Mouse (Mus musculus) lung, embryonic 14.5 days (tissue): Measurements from ENCODE around the gene Gabrr2. TPM values are rescaled to one million over a fixed set of nuclear protein-coding genes. Genes with fewer than 3 reads are reported as not detected.

ENCODE experiments used
- ATAC-seq: fragments of 200-750 bp; cut with Nextera tagmentation; 2 replicates; pipeline ENCODE4 v1.8.0; 2017; ENCODE audit warnings: mild to moderate bottlenecking, moderate TSS enrichment, moderate library complexity; ENCODE audit not compliant: insufficient read depth
- DNase-seq: peaks from one replicate; pipeline ENCODE4 v3.0.0-alpha.2; 2015
- H3K27ac ChIP-seq: fragments of 300-500 bp; sonication (generic); 2 replicates; pipeline ENCODE4 v1.5.1; 2014; ENCODE audit warnings: low read depth, mild to moderate bottlenecking, moderate library complexity
- H3K27me3 ChIP-seq: fragments of 300-500 bp; sonication (generic); 2 replicates; pipeline ENCODE4 v1.6.1; 2014; ENCODE audit warnings: low read length, control low read depth; ENCODE audit not compliant: insufficient read depth
- H3K36me3 ChIP-seq: fragments of 300-500 bp; sonication (generic); 2 replicates; pipeline ENCODE4 v1.6.1; 2014; ENCODE audit warnings: control low read depth; ENCODE audit not compliant: insufficient read depth
- H3K4me1 ChIP-seq: fragments of 300-500 bp; sonication (generic); 2 replicates; pipeline ENCODE4 v1.6.1; 2014; ENCODE audit warnings: antibody characterized with exemption, control low read depth; ENCODE audit not compliant: insufficient read depth
- H3K4me2 ChIP-seq: fragments of 300-500 bp; sonication (generic); 2 replicates; pipeline ENCODE4 v1.6.1; 2014; ENCODE audit warnings: mild to moderate bottlenecking
- H3K4me3 ChIP-seq: fragments of 300-500 bp; sonication (generic); 2 replicates; pipeline ENCODE4 v1.5.1; 2014; ENCODE audit warnings: low read depth, low read length
- H3K9ac ChIP-seq: fragments of 300-500 bp; sonication (generic); 2 replicates; pipeline ENCODE4 v1.6.1; 2014
- H3K9me3 ChIP-seq: fragments of 300-500 bp; sonication (generic); 2 replicates; pipeline ENCODE4 v1.6.1; 2016; ENCODE audit warnings: low read depth, low read length, control low read depth
- CTCF ChIP-seq: IDR thresholded peaks from 2 replicates; pipeline ENCODE4 v1.5.1; 2016; ENCODE audit warnings: antibody characterized with exemption, low read depth
- WGBS: fragments of 180-500 bp; shearing (Covaris S2); extraction: QIAGEN DNeasy Blood & Tissue Kit; methylation state at CpG from one replicate; pipeline ENCODE4 v1.1.7; 2014; 5-methylcytosine and 5-hydroxymethylcytosine counted together
- polyA plus RNA-seq: library from polyadenylated mRNA; unstranded; fragments of >200 nt; fragmentation: Nextera tagmentation; extraction: Ambion mirVana; gene quantifications from 2 replicates; pipeline ENCODE4 v1.2.1, GENCODE M21; 2014

Gene Gabrr2
- polyA plus RNA-seq, 1 experiment from 2014 or later, result 0.28 TPM

DNA sequence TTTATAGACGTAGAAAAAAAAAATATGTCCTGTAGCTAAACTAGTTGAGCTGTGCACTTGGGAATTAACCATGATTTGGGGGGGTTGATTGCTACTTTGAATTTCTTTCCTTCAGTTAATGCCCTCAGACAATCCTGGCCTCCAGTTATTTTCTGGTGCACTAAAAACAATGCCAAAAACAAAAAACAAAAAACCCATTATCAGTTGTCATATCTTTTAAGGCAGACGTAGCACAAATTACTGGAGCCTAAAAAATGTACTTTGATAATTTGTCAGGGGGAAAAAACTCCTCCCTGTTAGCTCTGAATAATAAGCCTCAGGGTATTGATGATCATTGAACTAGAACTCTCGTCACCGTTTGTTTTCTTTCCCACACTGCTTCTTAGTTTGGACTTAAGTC lies 30.8 kb upstream of the Gabrr2 start:
- no peak for ATAC-seq
- Histone ChIP-seq H3K27me3 (no peaks in the 10 kb centered on the region), H3K4me1 (peaks cover 4% of the 10 kb centered on the region), H3K27ac (no peak overlapping the region), H3K4me3 (peak overlapping the region; percentile 80), H3K9ac (peak overlapping the region; percentile 97), H3K9me3 (0 out of 2 replicates have a peak, but pooled peaks cover 3% of the 10 kb centered on the region), H3K36me3 (peaks cover 26% of the 10 kb centered on the region; the same call in 1 of the 2 replicates), H3K4me2 (peak overlapping the region; percentile 78)
- no peak for TF ChIP-seq CTCF
- 11% methylated on average over 4 of the region's 4 CpGs for WGBS
- DNase-seq, result no peak

DNA sequence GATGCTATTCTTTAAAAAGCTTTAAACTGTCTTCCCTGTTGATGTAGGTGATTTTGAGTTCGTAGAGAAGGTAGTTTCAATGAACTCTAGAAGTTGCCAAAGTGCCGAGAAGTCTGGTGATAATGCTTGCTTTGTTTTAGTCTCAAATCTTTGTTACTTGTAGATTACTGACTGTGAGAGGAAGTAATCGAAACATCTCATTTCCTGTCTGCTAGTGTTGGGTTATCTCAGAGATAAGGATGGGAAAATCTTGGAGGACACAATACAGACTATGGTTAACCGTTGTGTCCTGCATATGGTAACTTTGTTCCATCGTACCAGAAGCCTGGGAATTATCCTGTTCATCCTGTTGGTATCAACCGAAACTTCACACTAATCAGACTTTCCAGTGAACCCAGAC lies 29.3 kb upstream of the Gabrr2 start:
- Histone ChIP-seq H3K36me3 (peaks cover 22% of the 10 kb centered on the region; the same call in 1 of the 2 replicates), H3K4me2 (peak overlapping the region; percentile 78), H3K4me1 (peaks cover 4% of the 10 kb centered on the region), H3K9me3 (0 out of 2 replicates have a peak, but pooled peaks cover 3% of the 10 kb centered on the region), H3K4me3 (no peak overlapping the region), H3K9ac (no peak overlapping the region), H3K27me3 (no peaks in the 10 kb centered on the region), H3K27ac (no peak overlapping the region)
- WGBS, result 40% methylated on average over 6 of the region's 6 CpGs
- no peak for TF ChIP-seq CTCF
- DNase-seq, result no peak
- no peak for ATAC-seq

DNA sequence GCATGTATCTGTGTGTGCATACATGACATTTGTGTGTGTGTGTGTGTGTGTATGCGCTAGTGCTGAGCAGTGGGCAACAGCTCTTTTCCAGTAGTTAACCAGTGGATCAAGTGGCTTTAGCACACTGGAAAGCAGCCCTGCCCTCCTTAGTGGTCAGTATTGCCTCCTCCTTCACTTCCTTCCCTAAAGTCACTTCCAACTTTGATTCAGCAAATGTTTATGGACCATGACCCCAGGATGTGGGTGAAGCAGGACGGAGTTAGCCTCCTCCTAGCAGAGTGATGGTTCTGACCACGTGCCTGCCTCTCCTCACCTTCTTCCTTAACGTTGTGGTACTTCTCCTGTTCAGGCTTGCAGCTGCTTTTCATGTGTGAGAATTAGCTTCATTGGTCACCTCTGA lies 23.0 kb upstream of the Gabrr2 start:
- Histone ChIP-seq H3K4me3 (no peak overlapping the region), H3K27me3 (no peaks in the 10 kb centered on the region), H3K4me2 (no peak overlapping the region), H3K36me3 (peaks cover 70% of the 10 kb centered on the region), H3K4me1 (no peaks in the 10 kb centered on the region), H3K9ac (no peak overlapping the region), H3K27ac (no peak overlapping the region), H3K9me3 (0 out of 2 replicates have a peak, but pooled peaks cover 3% of the 10 kb centered on the region)
- 81% methylated on average over 4 of the region's 4 CpGs for WGBS
- no peak for TF ChIP-seq CTCF
- ATAC-seq, result no peak
- DNase-seq, result no peak

DNA sequence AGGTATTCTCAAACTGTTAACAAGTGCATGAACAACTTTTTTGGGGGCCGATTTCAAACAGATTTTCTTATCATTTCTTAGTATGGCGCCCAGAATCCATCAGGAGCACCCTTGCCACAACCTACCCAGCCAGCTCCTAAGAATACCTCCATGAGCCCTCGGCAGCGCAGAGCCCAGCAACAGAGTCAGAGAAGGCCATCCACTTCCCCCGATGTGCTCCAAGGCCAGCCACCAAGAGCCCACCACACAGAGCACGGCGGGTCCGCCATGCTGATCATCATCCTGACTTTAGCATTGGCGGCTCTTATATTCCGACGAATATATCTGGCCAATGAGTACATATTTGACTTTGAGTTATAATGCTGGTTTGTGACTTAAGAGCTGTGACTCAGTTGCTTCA lies 13.2 kb upstream of the Gabrr2 start:
- H3K4me3 ChIP-seq, result no peak overlapping the region
- H3K27ac ChIP-seq, result no peak overlapping the region
- H3K9ac ChIP-seq, result no peak overlapping the region
- ATAC-seq (no peak), DNase-seq (no peak)
- H3K4me1 ChIP-seq, result no peaks in the 10 kb centered on the region
- no peaks in the 10 kb centered on the region for H3K9me3 ChIP-seq
- WGBS, result 94% methylated on average over 11 of the region's 11 CpGs
- H3K27me3 ChIP-seq, result no peaks in the 10 kb centered on the region
- H3K4me2 ChIP-seq, result no peak overlapping the region
- TF ChIP-seq CTCF, result no peak
- H3K36me3 ChIP-seq, result peaks cover 72% of the 10 kb centered on the region

DNA sequence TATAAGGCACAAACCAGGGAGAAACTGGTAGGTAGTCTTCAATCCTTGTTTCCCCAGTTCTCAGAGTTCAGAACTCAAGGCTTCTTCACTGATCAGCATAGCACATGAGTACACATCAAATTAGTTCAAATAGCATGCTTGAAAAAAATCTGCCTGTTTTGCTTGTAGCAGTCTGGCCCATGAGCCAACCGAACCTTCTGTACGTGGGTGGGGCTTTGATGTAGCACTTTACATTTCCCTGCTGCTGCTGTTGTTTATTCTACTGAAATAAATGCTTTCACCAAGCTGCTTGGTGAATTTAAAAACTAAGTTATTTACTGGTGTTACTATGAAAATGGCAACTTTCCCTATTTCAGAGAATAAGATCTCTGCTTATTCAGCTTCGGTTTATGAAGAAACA lies 10.7 kb upstream of the Gabrr2 start:
- no peak for DNase-seq
- Histone ChIP-seq H3K36me3 (peaks cover 48% of the 10 kb centered on the region), H3K4me2 (no peak overlapping the region), H3K27ac (no peak overlapping the region), H3K9ac (no peak overlapping the region), H3K4me1 (no peaks in the 10 kb centered on the region), H3K27me3 (no peaks in the 10 kb centered on the region), H3K4me3 (no peak overlapping the region), H3K9me3 (no peaks in the 10 kb centered on the region)
- no peak for TF ChIP-seq CTCF
- no peak for ATAC-seq
- WGBS, result 81% methylated on average over 3 of the region's 3 CpGs

DNA sequence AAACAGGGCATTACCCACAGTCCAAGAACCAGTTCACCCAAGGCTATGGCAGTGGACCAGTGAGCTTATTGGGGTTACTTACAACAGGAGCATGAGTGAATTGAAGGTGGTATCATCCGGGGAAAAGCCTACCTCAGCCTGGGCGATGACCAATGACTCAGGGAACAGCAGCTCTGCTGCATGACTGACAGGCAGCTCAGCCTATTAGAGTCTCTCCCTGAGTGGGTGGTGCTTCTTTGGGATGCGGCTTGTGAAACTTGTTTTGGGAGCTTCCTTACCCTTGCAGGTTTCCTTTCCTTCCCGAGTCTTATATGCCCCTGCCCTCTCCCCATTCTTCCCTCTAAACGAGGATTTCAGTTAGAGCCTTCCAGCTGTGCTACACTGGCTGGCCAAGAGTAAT lies 10.1 kb upstream of the Gabrr2 start:
- no peak for TF ChIP-seq CTCF
- Histone ChIP-seq H3K9me3 (no peaks in the 10 kb centered on the region), H3K27ac (no peak overlapping the region), H3K27me3 (no peaks in the 10 kb centered on the region), H3K36me3 (peaks cover 45% of the 10 kb centered on the region), H3K4me3 (no peak overlapping the region), H3K4me1 (no peaks in the 10 kb centered on the region), H3K4me2 (no peak overlapping the region), H3K9ac (no peak overlapping the region)
- ATAC-seq, result no peak
- 80% methylated on average over 5 of the region's 5 CpGs for WGBS
- DNase-seq, result peak; percentile 21

DNA sequence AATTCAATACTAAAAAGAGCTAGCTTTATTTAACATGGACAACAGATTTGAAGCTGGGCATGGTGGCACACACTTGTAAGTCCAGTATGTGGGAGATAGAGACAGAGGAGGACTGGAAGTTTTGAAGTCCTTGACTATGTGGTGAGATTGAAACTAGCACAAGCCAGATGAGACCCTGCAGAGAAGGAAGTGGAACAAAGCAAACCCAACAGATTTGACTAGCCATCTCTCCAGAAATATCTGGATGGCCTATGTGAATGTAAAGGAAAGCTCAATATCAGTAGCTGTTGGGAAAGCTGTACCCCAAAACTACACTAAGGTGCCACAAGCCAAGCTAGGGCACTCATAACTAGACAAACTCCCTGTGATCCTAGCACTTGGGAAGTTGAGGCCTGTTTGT lies 8.4 kb upstream of the Gabrr2 start:
- TF ChIP-seq CTCF, result no peak
- no peak overlapping the region for H3K4me3 ChIP-seq
- H3K27me3 ChIP-seq, result no peaks in the 10 kb centered on the region
- no peaks in the 10 kb centered on the region for H3K9me3 ChIP-seq
- no peaks in the 10 kb centered on the region for H3K4me1 ChIP-seq
- DNase-seq, result no peak
- peaks cover 29% of the 10 kb centered on the region for H3K36me3 ChIP-seq
- H3K9ac ChIP-seq, result no peak overlapping the region
- no peak overlapping the region for H3K27ac ChIP-seq
- ATAC-seq, result no peak
- H3K4me2 ChIP-seq, result no peak overlapping the region

DNA sequence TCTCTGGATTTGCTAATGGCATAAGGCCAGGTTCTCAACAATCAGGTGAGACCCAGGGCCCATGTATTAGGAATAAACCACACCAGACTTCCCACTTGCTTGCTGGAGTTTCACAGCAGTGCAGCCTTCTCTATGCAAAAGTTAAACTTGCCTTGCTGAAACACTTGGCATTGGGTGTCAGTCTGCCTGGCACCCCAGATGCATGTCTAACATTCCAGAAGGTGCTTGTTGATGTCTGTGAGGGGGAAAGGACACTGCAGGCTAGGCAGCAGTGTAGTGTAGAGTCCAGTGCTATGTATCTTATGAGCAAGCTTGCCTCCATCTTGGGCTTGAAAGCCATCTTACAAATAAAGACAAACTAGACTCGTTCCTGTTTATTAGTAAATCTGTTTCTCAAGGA lies 6.5 kb upstream of the Gabrr2 start:
- ATAC-seq, result no peak
- no peak for TF ChIP-seq CTCF
- no peak for DNase-seq

More for the DNA sequence above, 6.5 kb upstream of the Gabrr2 start:
- no peaks in the 10 kb centered on the region for H3K9me3 ChIP-seq
- H3K36me3 ChIP-seq, result peaks cover 17% of the 10 kb centered on the region; the same call in 1 of the 2 replicates
- no peaks in the 10 kb centered on the region for H3K4me1 ChIP-seq
- no peak overlapping the region for H3K4me2 ChIP-seq
- WGBS, result 88% methylated on average over 1 of the region's 1 CpGs
- H3K9ac ChIP-seq, result no peak overlapping the region
- no peak overlapping the region for H3K4me3 ChIP-seq
- no peaks in the 10 kb centered on the region for H3K27me3 ChIP-seq
- H3K27ac ChIP-seq, result no peak overlapping the region
